Mouse (Mus musculus) kidney, postnatal 10 days (tissue): ENCODE data around the gene Cpne1.
A peak's percentile ranks its signal among the peaks of the same experiment; 100 is the strongest.
"Not testable (repeated sequence)": the region's sequence is repeated elsewhere in the genome, so short reads cannot be mapped to it uniquely, and the experiment has no call there.

ENCODE experiments used
- DNase-seq: peaks from one replicate; pipeline ENCODE4 v3.0.0; 2021; ENCODE audit warnings: mixed read lengths

Cpne1 gene

DNA sequence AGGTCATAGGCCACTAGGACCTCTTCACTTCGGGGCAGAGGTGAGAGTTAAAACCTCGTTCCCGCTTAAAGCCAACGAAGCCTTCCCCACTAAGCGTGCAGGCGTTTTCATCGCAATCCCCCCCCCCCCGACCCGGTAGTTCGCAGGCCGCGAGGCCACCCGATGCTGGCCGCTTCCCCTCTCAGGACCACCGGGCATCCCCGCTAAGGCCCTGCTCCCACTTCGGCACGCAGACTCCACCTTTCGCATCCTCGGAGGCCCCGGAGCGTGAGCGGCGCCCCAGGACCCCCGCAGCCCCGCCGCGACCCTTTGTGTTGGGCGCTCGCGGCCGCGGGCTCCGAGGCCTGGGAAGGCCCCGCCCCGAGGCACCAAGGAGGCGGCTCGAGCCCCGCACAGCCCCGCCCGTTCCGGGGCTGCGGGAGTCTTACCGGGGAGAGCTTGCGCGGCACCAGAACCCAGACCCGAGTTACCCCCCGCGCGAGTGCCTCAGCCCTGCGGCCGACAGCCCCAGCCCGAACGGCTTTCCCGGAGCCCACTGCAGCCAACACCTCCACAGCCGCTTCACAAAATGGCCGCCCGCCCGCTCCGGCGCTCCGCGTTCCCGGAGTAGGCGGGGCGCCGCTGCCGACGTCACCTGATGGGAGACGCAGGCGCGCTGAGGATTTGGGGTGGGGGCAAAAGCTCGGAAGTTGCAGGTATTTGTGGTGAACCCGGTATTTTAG is at the start of gene Cpne1, which contains the start of gene Rbm12:
TSS of gene Cpne1 (minus strand) at position 608 of the 722 bp plus-strand sequence.
TSS of gene Rbm12 (minus strand) at position 621 of the 722 bp plus-strand sequence.
- DNase-seq: peak; percentile 96

GRCm38 (mm10) chr2:156151538-156151937 is 39.8 kb upstream of the Cpne1 start:
- no peak for DNase-seq

GRCm38 (mm10) chr2:156147316-156147915 is 35.7 kb upstream of the Cpne1 start:
- no peak for DNase-seq

GRCm38 (mm10) chr2:156146272-156146989 is 34.7 kb upstream of the Cpne1 start:
- no peak for DNase-seq

DNA sequence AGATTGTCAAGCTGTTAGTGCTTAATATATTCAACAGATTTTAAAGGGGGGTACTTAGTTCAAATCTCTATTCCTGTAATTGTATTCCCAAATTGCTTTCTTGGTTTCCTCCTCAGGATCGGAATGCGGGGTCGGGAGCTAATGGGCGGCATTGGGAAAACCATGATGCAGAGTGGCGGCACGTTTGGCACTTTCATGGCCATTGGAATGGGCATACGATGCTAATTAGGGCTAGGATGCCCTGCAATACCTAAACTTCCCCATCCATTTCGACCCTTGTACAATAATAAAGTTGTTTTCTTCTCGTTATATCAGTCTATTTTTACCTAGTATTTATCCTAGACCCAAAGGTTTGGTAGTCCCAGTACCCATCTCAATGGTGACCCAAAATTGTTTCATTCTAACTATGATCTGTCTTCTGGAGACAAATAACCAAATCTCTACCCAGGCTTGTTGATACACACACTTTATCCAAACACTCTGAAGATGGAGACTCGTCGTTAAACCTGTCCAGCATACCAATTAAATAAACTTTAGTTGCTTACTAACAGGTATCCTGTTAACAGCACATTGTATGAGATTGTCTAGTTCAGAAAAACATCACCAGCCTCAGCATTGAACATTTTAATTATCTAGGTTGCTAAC is 33.8 kb upstream of the Cpne1 start:
- no peak for DNase-seq

- peak; percentile 96 for DNase-seq
Observed at GRCm38 (mm10) chr2:156143953-156144724, 32.4 kb upstream of the Cpne1 start, which contains the start of the genes Romo1 and Nfs1. Gene Romo1 (plus strand): TSS chr2:156144039. Gene Nfs1 (minus strand): TSS chr2:156144186.

- DNase-seq: no peak
Observed at GRCm38 (mm10) chr2:156143367-156143766, 31.6 kb upstream of the Cpne1 start.

- no peak for DNase-seq
Observed at GRCm38 (mm10) chr2:156142820-156143219, 31.1 kb upstream of the Cpne1 start.

- DNase-seq: no peak
Observed at GRCm38 (mm10) chr2:156135695-156136094, 23.9 kb upstream of the Cpne1 start.

- DNase-seq: no peak
Observed at GRCm38 (mm10) chr2:156134161-156134560, 22.4 kb upstream of the Cpne1 start.

- no peak for DNase-seq
Observed at GRCm38 (mm10) chr2:156126992-156127391, 15.2 kb upstream of the Cpne1 start, which contains the start of gene Gm28036. Gene Gm28036 (minus strand): TSS chr2:156127092.

DNA sequence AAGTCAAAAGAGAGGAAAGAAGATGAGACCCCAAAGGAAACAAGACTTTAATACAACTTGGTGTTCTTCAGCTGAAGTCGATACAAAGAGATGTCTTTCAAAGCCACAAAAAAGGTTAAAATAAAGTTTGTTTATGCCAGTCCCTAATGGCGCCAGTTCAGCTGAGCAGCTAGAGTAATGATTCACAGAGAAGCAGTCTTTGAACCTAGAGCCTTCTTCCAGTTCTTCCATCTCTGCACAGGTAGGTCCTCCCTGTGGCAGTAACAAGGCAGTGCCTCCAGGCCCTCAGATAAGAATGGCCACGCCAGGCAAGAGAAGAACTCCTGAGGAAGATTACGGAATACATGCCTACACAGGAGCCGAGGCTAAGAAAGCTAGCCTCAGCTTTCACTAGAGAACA is 12.0 kb upstream of the Cpne1 start:
- DNase-seq: no peak

- DNase-seq: no peak
Observed at GRCm38 (mm10) chr2:156119566-156119965, 7.8 kb upstream of the Cpne1 start.

- not testable (repeated sequence) for DNase-seq
Observed at GRCm38 (mm10) chr2:156112080-156112423, 287 bp upstream of the Cpne1 start.

DNA sequence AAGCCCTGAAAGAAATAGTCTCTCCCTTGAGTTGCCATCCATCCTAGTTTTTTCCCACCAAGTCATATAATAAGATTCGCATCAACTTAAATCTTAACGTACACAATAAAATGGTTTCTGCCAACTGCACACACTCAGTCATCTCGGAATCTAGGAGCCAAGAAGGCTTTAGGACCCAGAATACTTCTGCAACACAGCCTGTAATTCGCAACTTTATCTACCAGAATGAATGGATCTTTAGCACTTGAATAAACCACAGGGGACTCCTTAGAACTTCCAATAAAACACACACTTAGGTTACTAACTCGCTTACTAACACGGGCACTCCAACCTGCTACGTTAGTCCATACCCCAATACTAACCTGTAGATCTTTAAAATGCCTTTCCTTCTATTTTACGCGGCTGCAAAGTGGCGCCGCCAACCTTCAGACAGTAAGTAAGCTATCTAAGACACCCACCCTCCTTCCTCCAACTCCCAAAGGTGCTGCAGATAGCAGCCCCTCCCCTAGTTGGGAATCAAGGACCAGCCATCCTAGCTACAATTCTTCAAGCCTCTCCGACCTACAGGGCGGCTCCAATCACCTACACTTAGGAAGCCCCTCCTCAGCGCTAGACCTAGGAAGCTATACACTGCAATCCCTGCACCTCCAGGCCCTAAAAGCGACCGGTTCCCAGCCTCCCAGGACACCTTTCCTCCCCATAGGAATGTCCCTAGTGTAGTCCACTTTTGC is 973 bp downstream of the Cpne1 start:
- DNase-seq: peak; percentile 27

DNA sequence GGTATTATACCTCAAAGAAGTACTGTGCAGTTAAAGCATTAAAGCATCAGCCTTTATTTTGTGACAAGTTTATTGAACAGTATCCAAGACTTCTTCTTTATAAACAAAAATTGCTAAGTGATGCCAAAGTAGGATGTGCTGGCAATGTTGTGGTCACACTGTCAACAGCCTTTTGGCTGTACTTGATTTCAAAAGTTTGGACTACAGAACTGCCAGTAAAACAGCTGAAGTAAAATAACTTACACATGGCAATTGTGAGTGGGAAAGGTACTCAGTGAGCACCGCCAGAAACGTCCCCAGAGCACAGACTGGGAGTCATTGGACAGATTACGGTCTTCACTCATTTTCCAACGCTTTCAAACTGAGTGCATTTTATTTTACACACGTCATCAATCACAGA is 19.8 kb downstream of the Cpne1 start:
- DNase-seq: no peak

DNA sequence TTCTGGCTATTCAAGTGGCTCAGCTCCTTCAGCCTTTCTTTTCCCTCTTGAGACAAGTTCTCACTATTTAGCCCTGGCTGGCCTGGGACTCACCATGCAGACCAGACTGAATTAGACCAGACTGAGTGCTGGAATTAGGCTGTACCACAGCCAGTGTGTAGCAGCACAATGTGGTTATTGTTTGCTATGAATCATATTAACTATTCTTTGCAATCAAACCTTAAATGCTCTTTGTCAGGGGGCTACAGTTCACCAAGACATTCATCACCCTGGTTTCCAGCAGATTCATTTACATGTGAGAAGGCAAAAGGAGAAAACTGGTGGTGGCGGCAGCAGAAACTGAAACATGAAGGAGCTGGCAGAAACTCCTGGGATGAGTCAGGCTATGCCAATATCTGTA is 22.0 kb downstream of the Cpne1 start:
- no peak for DNase-seq

GRCm38 (mm10) chr2:156087391-156088110 is 24.2 kb downstream of the Cpne1 start:
- no peak for DNase-seq

- no peak for DNase-seq
Observed at GRCm38 (mm10) chr2:156084541-156084940, 27.2 kb downstream of the Cpne1 start.

DNA sequence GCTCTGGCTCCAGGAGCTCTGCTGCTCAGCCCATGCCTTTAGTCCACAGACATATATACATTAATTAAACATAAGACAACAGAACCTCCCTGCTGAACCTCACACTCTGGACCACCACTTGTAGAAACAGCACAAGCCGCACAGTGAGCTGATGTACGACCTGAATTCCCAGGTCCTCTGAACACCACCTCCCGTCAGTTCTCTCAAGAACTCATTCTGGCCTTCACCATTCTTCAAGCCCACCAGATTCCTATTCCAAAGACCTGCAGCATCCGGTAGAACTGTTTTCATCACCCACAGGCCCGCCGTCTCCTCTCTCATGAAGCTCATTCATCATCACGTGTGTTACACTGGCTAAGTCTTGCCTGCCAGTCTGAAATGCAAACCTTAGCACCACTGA is 31.4 kb downstream of the Cpne1 start:
- peak; percentile 2 for DNase-seq

- DNase-seq: peak; percentile 9
Observed at GRCm38 (mm10) chr2:156079674-156080073, 32.1 kb downstream of the Cpne1 start.
